Mouse (Mus musculus): Measurements from ENCODE around the gene Steap2. TPM values are rescaled to one million over a fixed set of nuclear protein-coding genes. Genes with fewer than 3 reads are reported as not detected.

Steap2 gene
- total and polyA plus RNA-seq, 2 experiments from 2014 or later, result 4.8 to 14.7 TPM

DNA sequence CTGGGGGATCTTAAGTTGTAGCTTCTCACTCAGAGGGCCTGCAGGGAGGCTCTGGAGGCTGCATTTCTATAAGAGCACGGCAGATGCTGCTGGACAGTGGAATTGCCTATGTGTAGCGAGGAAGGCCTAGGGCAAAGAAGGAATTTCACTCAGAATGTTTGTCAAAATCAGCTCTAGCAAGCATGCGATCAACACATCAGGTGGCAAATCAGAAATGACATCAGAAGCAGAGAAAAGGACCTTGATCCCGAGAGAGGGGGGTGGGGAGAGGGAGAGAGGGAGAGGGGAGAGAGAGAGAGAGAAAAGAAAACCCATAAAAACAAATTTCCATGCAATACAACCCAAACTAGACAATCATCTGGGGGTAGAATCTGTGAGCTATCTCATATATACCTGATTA, 11.1 kb downstream of the Steap2 start:
- Histone ChIP-seq H3K4me2 (ENCODE audit: low read depth, low read length, poor library complexity, severe bottlenecking) (no peak overlapping the region), H3K27ac (ENCODE audit: low read depth, low read length) (no peak overlapping the region), H3K36me3 (ENCODE audit: insufficient read depth, low read length) (no peaks in the 10 kb centered on the region), H3K4me3 (ENCODE audit: low read depth, low read length) (no peak overlapping the region), H3K4me1 (ENCODE audit: insufficient read depth, low read length) (no peaks in the 10 kb centered on the region), H3K9ac (replicated peaks; ENCODE audit: low read length, poor library complexity, severe bottlenecking) (no peak overlapping the region), H3K27me3 (ENCODE audit: insufficient read depth, low read length) (no peaks in the 10 kb centered on the region), H3K9me3 (ENCODE audit: low read length) (no peaks in the 10 kb centered on the region)
- no peak for TF ChIP-seq CTCF (IDR thresholded peaks at IDR 0.05)
- no peak for ATAC-seq (ENCODE audit: low FRiP score)
- no peak for DNase-seq (ENCODE audit: low spot score)
- 53% methylated on average over 4 of the region's 4 CpGs for WGBS

DNA sequence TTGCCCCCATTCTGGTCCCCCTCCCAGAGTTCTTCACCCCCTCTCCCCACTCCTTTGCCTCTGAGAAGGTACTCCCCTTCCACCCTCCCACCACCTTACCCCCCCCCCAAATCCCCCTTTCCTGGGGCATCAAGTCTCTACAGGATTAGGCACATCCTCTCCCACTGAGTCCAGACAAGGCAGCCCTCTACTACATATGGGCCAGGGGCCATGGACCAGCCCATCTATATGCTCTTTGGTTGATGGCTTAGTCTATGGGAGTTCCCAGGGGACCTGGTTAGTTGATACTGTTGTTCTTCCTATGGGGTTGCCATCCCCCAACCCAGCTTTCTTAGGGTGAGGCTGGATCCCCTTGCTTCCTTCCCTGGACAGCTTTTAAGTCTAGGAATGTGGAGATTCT, 14.9 kb downstream of the Steap2 start:
- ATAC-seq (ENCODE audit: low FRiP score) (no peak), DNase-seq (ENCODE audit: low spot score) (no peak)

GRCm38 (mm10) chr5:5676082-5676481, 18.3 kb downstream of the Steap2 start:
- TF ChIP-seq CTCF (IDR thresholded peaks at IDR 0.05), result no peak
- Histone ChIP-seq H3K4me2 (ENCODE audit: low read depth, low read length, poor library complexity, severe bottlenecking) (no peak overlapping the region), H3K9me3 (ENCODE audit: low read length) (no peaks in the 10 kb centered on the region), H3K27me3 (ENCODE audit: insufficient read depth, low read length) (no peaks in the 10 kb centered on the region), H3K27ac (ENCODE audit: low read depth, low read length) (no peak overlapping the region), H3K4me1 (ENCODE audit: insufficient read depth, low read length) (no peaks in the 10 kb centered on the region), H3K4me3 (ENCODE audit: low read depth, low read length) (no peak overlapping the region), H3K9ac (replicated peaks; ENCODE audit: low read length, poor library complexity, severe bottlenecking) (no peak overlapping the region), H3K36me3 (ENCODE audit: insufficient read depth, low read length) (peaks cover 10% of the 10 kb centered on the region; the same call in 1 of the 2 replicates)
- 92% methylated on average over 3 of the region's 3 CpGs for WGBS
- DNase-seq (ENCODE audit: low spot score), result no peak
- no peak for ATAC-seq (ENCODE audit: low FRiP score)

More for the DNA sequence above, 14.9 kb downstream of the Steap2 start:
- H3K27ac ChIP-seq (ENCODE audit: low read depth, low read length), result no peak overlapping the region
- H3K4me2 ChIP-seq (ENCODE audit: low read depth, low read length, poor library complexity, severe bottlenecking), result no peak overlapping the region
- H3K9me3 ChIP-seq (ENCODE audit: low read length), result no peaks in the 10 kb centered on the region
- H3K9ac ChIP-seq (replicated peaks; ENCODE audit: low read length, poor library complexity, severe bottlenecking), result no peak overlapping the region
- H3K36me3 ChIP-seq (ENCODE audit: insufficient read depth, low read length), result peaks cover 10% of the 10 kb centered on the region; the same call in 1 of the 2 replicates
- no peaks in the 10 kb centered on the region for H3K27me3 ChIP-seq (ENCODE audit: insufficient read depth, low read length)
- TF ChIP-seq CTCF (IDR thresholded peaks at IDR 0.05), result no peak
- H3K4me1 ChIP-seq (ENCODE audit: insufficient read depth, low read length), result no peaks in the 10 kb centered on the region
- H3K4me3 ChIP-seq (ENCODE audit: low read depth, low read length), result no peak overlapping the region

DNA sequence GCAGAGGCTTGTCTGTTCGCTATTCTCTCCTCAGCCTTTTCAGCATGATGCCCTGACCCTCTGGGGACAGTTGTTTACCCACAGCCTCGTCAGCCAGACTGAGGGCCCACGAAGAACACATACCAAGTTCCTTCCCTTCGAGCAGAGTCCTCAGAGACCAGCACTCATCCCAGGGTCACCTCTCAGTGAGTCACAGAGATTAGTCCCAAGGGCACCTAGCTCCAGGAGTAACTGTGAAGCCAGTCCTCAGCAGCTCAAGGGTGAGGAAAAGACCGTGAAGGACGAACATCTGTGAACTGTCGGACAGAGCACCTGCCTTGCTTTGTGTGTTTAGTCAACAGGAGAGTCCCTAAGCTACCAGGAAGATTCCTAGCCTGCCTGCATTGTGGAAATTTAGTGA, 25.5 kb downstream of the Steap2 start:
- 75% methylated on average over 7 of the region's 7 CpGs for WGBS
- Histone ChIP-seq H3K4me1 (ENCODE audit: insufficient read depth, low read length) (peaks cover 5% of the 10 kb centered on the region; the same call in 1 of the 2 replicates), H3K27ac (ENCODE audit: low read depth, low read length) (no peak overlapping the region), H3K4me3 (ENCODE audit: low read depth, low read length) (no peak overlapping the region), H3K9ac (replicated peaks; ENCODE audit: low read length, poor library complexity, severe bottlenecking) (no peak overlapping the region), H3K36me3 (ENCODE audit: insufficient read depth, low read length) (no peaks in the 10 kb centered on the region), H3K4me2 (ENCODE audit: low read depth, low read length, poor library complexity, severe bottlenecking) (no peak overlapping the region), H3K27me3 (ENCODE audit: insufficient read depth, low read length) (no peaks in the 10 kb centered on the region), H3K9me3 (ENCODE audit: low read length) (no peaks in the 10 kb centered on the region)
- DNase-seq (ENCODE audit: low spot score) (no peak), ATAC-seq (ENCODE audit: low FRiP score) (no peak)
- TF ChIP-seq CTCF (IDR thresholded peaks at IDR 0.05), result no peak

DNA sequence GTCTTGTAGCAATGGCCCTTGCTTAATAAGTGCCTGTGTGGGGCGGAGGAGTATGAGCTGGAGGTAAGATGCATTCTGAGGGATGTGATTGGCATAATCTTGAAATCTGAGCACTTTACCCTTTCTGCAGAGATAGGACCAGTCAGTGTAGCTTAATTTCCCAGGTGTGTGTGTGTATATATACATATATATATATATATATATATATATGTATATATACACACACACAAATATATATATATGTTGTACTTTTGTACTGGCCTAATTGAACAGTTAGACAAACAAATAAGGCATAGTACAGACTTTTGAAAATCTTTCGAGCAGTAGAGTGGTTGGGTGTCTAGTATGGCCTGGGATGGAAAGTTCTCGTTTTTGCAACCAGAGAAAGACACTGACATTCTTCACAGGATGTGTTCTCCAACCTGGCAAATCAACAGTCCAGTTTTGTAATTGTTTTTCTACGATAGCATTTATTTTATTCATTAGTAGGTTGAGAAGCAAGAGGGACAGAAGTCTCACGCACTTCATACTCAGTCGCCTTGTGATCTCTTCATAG, 29.9 kb downstream of the Steap2 start:
- Histone ChIP-seq H3K27me3 (ENCODE audit: insufficient read depth, low read length) (no peaks in the 10 kb centered on the region), H3K36me3 (ENCODE audit: insufficient read depth, low read length) (no peaks in the 10 kb centered on the region), H3K4me3 (ENCODE audit: low read depth, low read length) (peak overlapping the region; percentile 82), H3K27ac (ENCODE audit: low read depth, low read length) (0 out of 2 replicates have a peak overlapping the region, but pooled peaks have one; percentile 51), H3K9me3 (ENCODE audit: low read length) (no peaks in the 10 kb centered on the region), H3K4me1 (ENCODE audit: insufficient read depth, low read length) (peaks cover 5% of the 10 kb centered on the region; the same call in 1 of the 2 replicates), H3K9ac (replicated peaks; ENCODE audit: low read length, poor library complexity, severe bottlenecking) (peak overlapping the region; percentile 83), H3K4me2 (ENCODE audit: low read depth, low read length, poor library complexity, severe bottlenecking) (peak overlapping the region; percentile 82)
- WGBS, result 49% methylated on average over 6 of the region's 6 CpGs
- TF ChIP-seq CTCF (IDR thresholded peaks at IDR 0.05), result no peak
- DNase-seq (ENCODE audit: low spot score), result no peak
- ATAC-seq (ENCODE audit: low FRiP score), result peak; percentile 22; the same call in 1 of the 2 replicates

DNA sequence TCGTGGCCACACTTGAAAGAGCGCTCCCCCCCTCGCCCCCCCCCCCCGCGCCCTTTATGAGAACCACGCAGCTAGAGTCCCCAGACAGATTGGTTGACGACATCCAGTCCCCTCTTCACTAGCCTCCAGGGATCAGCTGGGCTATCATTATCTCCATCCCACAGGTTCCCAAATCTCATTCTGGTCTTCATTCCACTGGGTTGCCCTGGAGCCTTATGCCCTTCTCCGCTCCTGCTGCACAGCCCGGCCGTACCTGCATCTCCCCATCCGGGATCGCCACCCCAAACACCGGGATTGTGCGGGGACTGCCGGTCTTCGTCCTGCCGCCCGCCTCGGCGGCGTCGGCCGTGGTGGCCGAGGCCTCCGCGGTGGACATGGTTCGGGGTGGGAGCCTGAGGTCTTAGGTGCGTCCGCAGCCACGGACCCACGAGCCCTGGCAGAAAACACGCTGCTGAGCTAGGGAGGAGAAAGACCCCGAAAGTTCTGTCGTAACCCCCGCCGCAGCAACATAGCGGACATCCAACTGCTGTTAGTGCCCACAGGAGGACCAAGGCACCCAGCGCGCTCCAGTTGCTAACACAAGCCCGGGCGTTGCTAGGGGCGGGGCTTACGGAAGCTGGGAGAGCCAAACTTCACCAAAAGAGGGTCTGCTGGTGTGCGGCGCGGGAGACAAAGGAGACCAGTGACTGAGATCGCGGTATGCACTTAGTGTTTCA, 30.6 kb downstream of the Steap2 start, which contains the start of gene Cfap69:
Gene Cfap69, minus strand, starts transcription at position 585 of the 716 bp plus-strand sequence.
- Histone ChIP-seq H3K4me1 (ENCODE audit: insufficient read depth, low read length) (peaks cover 5% of the 10 kb centered on the region; the same call in 1 of the 2 replicates), H3K4me3 (ENCODE audit: low read depth, low read length) (peak within 1 kb of the TSS; percentile 82), H3K27ac (ENCODE audit: low read depth, low read length) (peak within 1 kb of the TSS; percentile 51), H3K9me3 (ENCODE audit: low read length) (no peaks in the 10 kb centered on the region), H3K4me2 (ENCODE audit: low read depth, low read length, poor library complexity, severe bottlenecking) (peak within 1 kb of the TSS; percentile 82), H3K36me3 (ENCODE audit: insufficient read depth, low read length) (no peaks in the 10 kb centered on the region), H3K9ac (replicated peaks; ENCODE audit: low read length, poor library complexity, severe bottlenecking) (peak within 1 kb of the TSS; percentile 83), H3K27me3 (ENCODE audit: insufficient read depth, low read length) (no peaks in the 10 kb centered on the region)
- no peak for TF ChIP-seq CTCF (IDR thresholded peaks at IDR 0.05)
- ATAC-seq (ENCODE audit: low FRiP score) (peak; percentile 97), DNase-seq (ENCODE audit: low spot score) (peak; percentile 94)
- WGBS, result under 1% methylated on average over 45 of the region's 48 CpGs

Data from midbrain, postnatal 0 days (tissue).